Mouse (Mus musculus): ENCODE measurements around the gene Dlx3.

Dlx3 gene

GRCm38 (mm10) chr11:95088857-95089779 is 30.8 kb upstream of the Dlx3 start:
- DNase-seq, result peak; percentile 84 to 91

- no peak for DNase-seq
Measured at GRCm38 (mm10) chr11:95093077-95093476, 26.8 kb upstream of the Dlx3 start.

- peak in 1 of 2 experiments; percentile 42 for DNase-seq
Measured at GRCm38 (mm10) chr11:95095596-95095995, 24.3 kb upstream of the Dlx3 start.

- DNase-seq, result peak; percentile 40 to 60
Measured at GRCm38 (mm10) chr11:95096608-95097373, 23.1 kb upstream of the Dlx3 start.

GRCm38 (mm10) chr11:95097889-95098288 is 22.0 kb upstream of the Dlx3 start:
- no peak for DNase-seq

GRCm38 (mm10) chr11:95098346-95099095 is 21.4 kb upstream of the Dlx3 start:
- no peak for DNase-seq

- peak in 1 of 2 experiments; percentile 41 for DNase-seq
Measured at GRCm38 (mm10) chr11:95100393-95100792, 19.5 kb upstream of the Dlx3 start.

- DNase-seq, result peak in 1 of 2 experiments; percentile 46
Measured at GRCm38 (mm10) chr11:95101071-95101788, 18.7 kb upstream of the Dlx3 start.

- DNase-seq, result peak; percentile 55 to 62
Measured at GRCm38 (mm10) chr11:95102161-95102904, 17.6 kb upstream of the Dlx3 start.

GRCm38 (mm10) chr11:95104266-95104665 is 15.7 kb upstream of the Dlx3 start:
- DNase-seq, result peak in 1 of 2 experiments; percentile 73

- DNase-seq, result peak in 1 of 2 experiments; percentile 67
Measured at GRCm38 (mm10) chr11:95105274-95105874, 14.5 kb upstream of the Dlx3 start.

GRCm38 (mm10) chr11:95106440-95107236 is 13.3 kb upstream of the Dlx3 start:
- DNase-seq, result peak; percentile 80 to 89

GRCm38 (mm10) chr11:95109000-95109399 is 10.9 kb upstream of the Dlx3 start:
- peak in 1 of 2 experiments; percentile 36 for DNase-seq

- no peak for DNase-seq
Measured at GRCm38 (mm10) chr11:95110081-95110480, 9.8 kb upstream of the Dlx3 start.

GRCm38 (mm10) chr11:95117030-95117429 is 2.9 kb upstream of the Dlx3 start:
- peak; percentile 74 to 83 for DNase-seq

- DNase-seq, result peak; percentile 73 to 80
Measured at GRCm38 (mm10) chr11:95118505-95118904, 1.4 kb upstream of the Dlx3 start.

- DNase-seq, result no peak
Measured at GRCm38 (mm10) chr11:95120633-95121020, 708 bp downstream of the Dlx3 start.

GRCm38 (mm10) chr11:95121161-95122099 is 1.5 kb downstream of the Dlx3 start:
- DNase-seq, result no peak

- DNase-seq, result no peak
Measured at GRCm38 (mm10) chr11:95122100-95122489, 2.2 kb downstream of the Dlx3 start.

Measured in kidney, postnatal 25 days (tissue).